Mouse (Mus musculus): Measurements from ENCODE around the gene Tomm40.

DNA sequence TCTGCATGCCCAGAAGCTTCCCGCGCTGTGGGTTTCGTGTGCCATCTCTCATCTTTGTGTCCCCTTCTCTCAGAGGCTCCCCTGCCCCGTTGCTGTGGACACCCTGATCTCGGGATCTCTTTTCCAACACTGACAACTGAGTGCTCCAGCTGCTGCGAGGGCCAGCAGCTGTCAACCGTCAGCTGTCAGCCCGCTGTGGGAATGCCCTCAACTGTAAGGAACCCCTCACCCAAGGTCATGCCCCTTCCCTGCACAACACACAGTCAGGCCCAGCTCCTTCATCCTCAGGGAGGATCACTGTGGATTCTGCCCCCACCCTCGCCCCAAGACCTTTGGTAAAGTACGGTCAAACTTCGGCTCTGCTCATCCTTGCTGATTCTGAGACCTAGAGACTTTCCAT, 47.0 kb upstream of the Tomm40 start:
- TF ChIP-seq EP300 (IDR thresholded peaks at IDR 0.05; ENCODE audit: low read depth) = no peak
- TF ChIP-seq CTCF (IDR thresholded peaks at IDR 0.05; ENCODE audit: low read depth) = no peak
